ENCODE assay signal across 23 mouse cellular contexts in genomic region chr15:100268916-100269315, GRCm38 (mm10). TPM values are rescaled to one million over a fixed set of nuclear protein-coding genes. Genes with fewer than 3 reads are reported as not detected.
"Had no signal": no experiment of that assay in that cellular context is flagged by ENCODE, and none has a peak within 500 bp of the region (broad histone marks: within the 10 kb centered on the region; RNA-seq: fewer than 3 reads in every experiment).

No protein-coding gene starts in this region.

- H3K9me3 ChIP-seq: lung, embryonic 15.5 days; midbrain, embryonic 15.5 days; neural tube, embryonic 12.5 days; stomach, embryonic 15.5 days had no signal

- H3K27ac ChIP-seq: lung, embryonic 15.5 days; macrophage; midbrain, embryonic 13.5 days; midbrain, embryonic 15.5 days; neural tube, embryonic 12.5 days; stomach, embryonic 15.5 days; stomach, postnatal 0 days had no signal

- H3K4me3 ChIP-seq: lung, embryonic 15.5 days; megakaryocyte, embryonic 14.5 days; midbrain, embryonic 13.5 days; midbrain, embryonic 15.5 days; neural tube, embryonic 12.5 days; stomach, embryonic 15.5 days had no signal

- DNase-seq: lung, adult 2 months; lung, postnatal 14 days; lung, postnatal 36 days; right cerebral cortex, postnatal 14 days; thymus, postnatal 14 days; thymus, postnatal 36 days had no signal

- H3K4me1 ChIP-seq: lung, embryonic 15.5 days; midbrain, embryonic 15.5 days; neural tube, embryonic 12.5 days; stomach, embryonic 15.5 days had no signal

- ATAC-seq: lung, postnatal 0 days; midbrain, embryonic 13.5 days; midbrain, embryonic 15.5 days had no signal

- H3K9ac ChIP-seq: lung, embryonic 15.5 days; midbrain, embryonic 13.5 days; midbrain, embryonic 15.5 days; neural tube, embryonic 12.5 days; stomach, embryonic 15.5 days had no signal

- H3K4me2 ChIP-seq: lung, embryonic 15.5 days; midbrain, embryonic 11.5 days; midbrain, embryonic 13.5 days; midbrain, embryonic 15.5 days; neural tube, embryonic 12.5 days; stomach, embryonic 15.5 days had no signal

- H3K27me3 ChIP-seq: lung, embryonic 15.5 days; megakaryocyte, embryonic 14.5 days; midbrain, embryonic 15.5 days; stomach, embryonic 15.5 days had no signal

- H3K36me3 ChIP-seq: lung, embryonic 15.5 days; midbrain, embryonic 13.5 days; midbrain, embryonic 15.5 days; neural tube, embryonic 12.5 days; stomach, embryonic 15.5 days had no signal

RNA-seq across cellular contexts. Expression of gene Tmprss12, which starts 11.7 kb away (rescaled TPM):
- total RNA-seq: megakaryocyte progenitor cell, adult 5-6 weeks; midbrain, postnatal 0 days; monocyte, adult 5-6 weeks; neutrophil, adult 5-6 weeks had no signal
- polyA plus RNA-seq: lung, adult 2 months; lung, embryonic 15.5 days; lung, postnatal 0 days; macrophage; midbrain, embryonic 13.5 days; midbrain, embryonic 15.5 days; midbrain, postnatal 0 days; neural tube, embryonic 12.5 days; neural tube, embryonic 14.5 days; spleen, adult 2 months; stomach, postnatal 0 days; thymus, postnatal 0 days had no signal
